Mouse (Mus musculus) hindbrain, embryonic 16.5 days (tissue): ENCODE results near the gene Arl3. TPM values are rescaled to one million over a fixed set of nuclear protein-coding genes. Genes with fewer than 3 reads are reported as not detected.

Experiments used
- ATAC-seq: fragments of 200-750 bp; cut with Nextera tagmentation; 2 replicates; pipeline ENCODE4 v1.8.0; 2017; ENCODE audit warnings: moderate TSS enrichment, moderate library complexity
- H3K27ac ChIP-seq: fragments of 300-500 bp; sonication (generic); 2 replicates; pipeline ENCODE4 v1.5.1; 2014; ENCODE audit warnings: low read depth, mild to moderate bottlenecking, control low read depth, low read length, moderate library complexity
- H3K27me3 ChIP-seq: fragments of 300-500 bp; sonication (generic); replicated peaks from 2 replicates; pipeline ENCODE4 v1.6.1; 2014; ENCODE audit warnings: low read length; ENCODE audit not compliant: control insufficient read depth, insufficient read depth
- H3K36me3 ChIP-seq: fragments of 300-500 bp; sonication (generic); 2 replicates; pipeline ENCODE4 v1.6.1; 2014; ENCODE audit warnings: mild to moderate bottlenecking, low read length, moderate library complexity, mixed read lengths; ENCODE audit not compliant: control insufficient read depth, insufficient read depth
- H3K4me1 ChIP-seq: fragments of 300-500 bp; sonication (generic); 2 replicates; pipeline ENCODE4 v1.6.1; 2014; ENCODE audit warnings: low read depth, low read length; ENCODE audit not compliant: control insufficient read depth, insufficient read depth
- H3K4me2 ChIP-seq: fragments of 300-500 bp; sonication (generic); 2 replicates; pipeline ENCODE4 v1.6.1; 2014; ENCODE audit warnings: mild to moderate bottlenecking, low read length, control low read depth, moderate library complexity
- H3K4me3 ChIP-seq: fragments of 300-500 bp; sonication (generic); 2 replicates; pipeline ENCODE4 v1.5.1; 2014; ENCODE audit warnings: mild to moderate bottlenecking, low read length, control low read depth, moderate library complexity
- H3K9ac ChIP-seq: fragments of 300-500 bp; sonication (generic); 2 replicates; pipeline ENCODE4 v1.6.1; 2014; ENCODE audit warnings: low read depth, mild to moderate bottlenecking, control low read depth, low read length, moderate library complexity
- H3K9me3 ChIP-seq: fragments of 300-500 bp; sonication (generic); 2 replicates; pipeline ENCODE4 v1.6.1; 2014; ENCODE audit warnings: mild to moderate bottlenecking, low read length, moderate library complexity; ENCODE audit not compliant: control insufficient read depth
- WGBS: fragments of 180-500 bp; shearing (Covaris S2); extraction: QIAGEN DNeasy Blood & Tissue Kit; methylation state at CpG from one replicate; pipeline ENCODE4 v1.1.7; 2014; 5-methylcytosine and 5-hydroxymethylcytosine counted together
- polyA plus RNA-seq: library from polyadenylated mRNA; unstranded; fragments of >200 nt; fragmentation: Nextera tagmentation; extraction: Ambion mirVana; gene quantifications from 2 replicates; pipeline ENCODE4 v1.2.1, GENCODE M21; 2015

The Arl3 gene
- polyA plus RNA-seq, 1 experiment from 2014 or later, result 247 TPM

DNA sequence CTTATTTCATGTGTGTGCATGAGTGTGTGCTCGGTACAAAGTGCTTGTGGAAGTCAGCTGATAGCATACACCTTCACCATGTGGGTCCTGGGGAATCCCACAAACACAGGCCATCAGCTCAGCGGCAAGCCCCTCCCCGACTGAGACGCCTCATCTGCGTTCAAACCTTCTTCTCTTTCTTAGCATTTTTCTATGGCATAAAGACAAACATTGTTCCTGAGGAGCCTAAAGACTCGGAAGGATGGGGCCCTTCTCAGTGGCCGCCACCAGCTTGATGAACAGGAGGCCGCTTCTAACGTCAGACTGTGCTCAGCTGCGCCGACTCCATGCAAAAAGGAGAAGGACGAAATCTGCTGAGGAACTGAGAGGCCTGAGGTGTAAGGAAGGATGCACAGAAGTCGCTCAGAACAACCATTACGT is 8.9 kb downstream of the Arl3 start:
- H3K4me1 ChIP-seq, result peaks cover 2% of the 10 kb centered on the region; the same call in 1 of the 2 replicates
- H3K4me2 ChIP-seq, result no peak overlapping the region
- ATAC-seq, result no peak
- H3K36me3 ChIP-seq, result no peaks in the 10 kb centered on the region
- no peak overlapping the region for H3K9ac ChIP-seq
- H3K9me3 ChIP-seq, result no peaks in the 10 kb centered on the region
- no peaks in the 10 kb centered on the region for H3K27me3 ChIP-seq
- H3K27ac ChIP-seq, result no peak overlapping the region
- no peak overlapping the region for H3K4me3 ChIP-seq
- 76% methylated on average over 14 of the region's 14 CpGs for WGBS

DNA sequence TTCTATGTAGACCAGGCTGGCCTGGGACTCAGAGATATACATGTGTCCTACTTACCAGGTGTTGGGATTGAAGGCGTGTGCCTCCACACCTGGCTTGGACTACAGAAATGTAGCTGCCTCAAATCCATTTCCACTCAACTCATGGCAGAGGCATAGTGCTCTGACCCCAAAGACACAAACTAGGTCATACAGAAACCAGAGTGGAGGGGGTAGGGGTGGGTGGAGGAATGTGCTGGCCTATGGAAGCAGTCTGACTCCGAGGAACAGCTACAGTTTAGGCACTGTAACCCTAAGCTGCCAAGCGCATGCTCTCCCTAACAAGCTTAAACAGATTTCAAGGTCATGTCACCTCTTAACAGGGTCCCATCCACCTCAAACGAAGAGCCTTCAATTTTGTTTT is 9.4 kb downstream of the Arl3 start:
- Histone ChIP-seq H3K36me3 (no peaks in the 10 kb centered on the region), H3K9me3 (no peaks in the 10 kb centered on the region), H3K4me2 (no peak overlapping the region), H3K4me3 (no peak overlapping the region), H3K27ac (no peak overlapping the region), H3K27me3 (no peaks in the 10 kb centered on the region), H3K4me1 (peaks cover 2% of the 10 kb centered on the region; the same call in 1 of the 2 replicates), H3K9ac (no peak overlapping the region)
- no peak for ATAC-seq
- WGBS, result 88% methylated on average over 4 of the region's 4 CpGs

DNA sequence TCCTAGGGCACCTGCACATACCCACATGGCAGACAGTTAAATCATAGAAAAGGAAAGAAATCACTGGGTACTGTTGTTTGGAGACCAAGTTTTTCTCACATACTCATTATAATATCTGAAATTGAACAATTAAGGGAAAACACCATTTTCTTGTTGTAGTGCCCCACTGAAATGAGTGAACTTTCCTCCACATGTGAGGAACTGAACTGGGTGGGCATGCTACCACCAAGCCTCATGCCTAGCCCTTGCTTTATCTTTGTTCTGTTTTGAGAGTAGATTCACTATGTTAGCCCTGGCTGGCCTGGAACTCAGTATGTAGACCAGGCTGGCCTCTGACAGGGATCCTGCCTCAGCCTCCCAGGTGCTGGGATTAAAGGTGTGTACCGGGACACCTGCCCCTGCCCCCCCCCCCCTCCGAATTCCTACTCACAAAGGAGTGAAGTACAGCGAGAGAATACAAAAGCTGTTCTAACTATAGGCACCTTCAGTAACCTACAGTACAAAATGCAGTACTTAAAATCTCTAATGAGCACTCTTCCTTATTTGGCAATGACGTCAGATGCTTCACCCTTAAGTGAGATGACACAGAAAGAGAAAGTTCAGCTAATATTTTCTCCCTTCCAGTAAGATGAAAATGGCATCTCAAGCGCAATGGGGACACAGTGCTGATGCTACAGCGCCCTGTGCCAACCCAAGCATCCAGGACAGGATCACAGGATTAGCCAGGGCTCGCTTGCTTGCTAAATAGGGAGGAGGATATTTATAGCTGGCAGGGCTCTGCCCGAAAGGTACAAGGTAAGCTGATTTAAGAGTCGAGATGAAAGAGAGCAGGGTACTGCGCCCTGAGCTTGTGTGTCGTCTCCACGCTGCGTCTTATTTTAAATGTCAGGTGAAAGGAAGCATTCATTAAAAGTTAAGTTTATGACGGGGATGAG is 10.2 kb downstream of the Arl3 start:
- H3K4me3 ChIP-seq, result no peak overlapping the region
- no peaks in the 10 kb centered on the region for H3K9me3 ChIP-seq
- no peak overlapping the region for H3K9ac ChIP-seq
- peaks cover 2% of the 10 kb centered on the region; the same call in 1 of the 2 replicates for H3K4me1 ChIP-seq
- H3K27ac ChIP-seq, result peak overlapping the region; percentile 42
- ATAC-seq, result no peak
- no peaks in the 10 kb centered on the region for H3K36me3 ChIP-seq
- no peak overlapping the region for H3K4me2 ChIP-seq
- 90% methylated on average over 14 of the region's 14 CpGs for WGBS
- H3K27me3 ChIP-seq, result no peaks in the 10 kb centered on the region

DNA sequence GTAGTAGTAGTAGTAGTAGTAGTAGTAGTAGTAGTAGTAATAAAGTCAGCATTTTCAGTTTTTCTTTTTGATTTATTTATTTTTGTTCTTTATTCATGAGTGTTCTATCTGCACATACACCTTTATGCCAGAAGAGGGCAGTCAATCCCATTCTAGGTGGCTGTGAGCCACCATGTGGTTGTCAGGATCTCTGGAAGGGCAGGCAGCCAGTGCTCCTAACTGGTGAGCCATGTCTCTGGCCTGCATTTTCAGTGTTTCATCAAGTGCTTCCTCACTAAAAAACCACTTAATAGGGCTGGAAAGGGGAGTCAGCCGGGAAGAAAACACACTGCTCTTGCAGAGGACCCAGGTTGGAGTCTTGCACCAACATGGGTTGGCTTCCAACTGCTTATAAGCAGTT is 10.9 kb downstream of the Arl3 start:
- Histone ChIP-seq H3K9ac (no peak overlapping the region), H3K4me3 (no peak overlapping the region), H3K36me3 (peaks cover 6% of the 10 kb centered on the region), H3K4me2 (no peak overlapping the region), H3K4me1 (peaks cover 2% of the 10 kb centered on the region; the same call in 1 of the 2 replicates), H3K27me3 (no peaks in the 10 kb centered on the region), H3K9me3 (no peaks in the 10 kb centered on the region), H3K27ac (peak overlapping the region; percentile 42)
- WGBS, result 24% methylated on average over 1 of the region's 1 CpGs
- no peak; the same call in 1 of the 2 replicates for ATAC-seq

DNA sequence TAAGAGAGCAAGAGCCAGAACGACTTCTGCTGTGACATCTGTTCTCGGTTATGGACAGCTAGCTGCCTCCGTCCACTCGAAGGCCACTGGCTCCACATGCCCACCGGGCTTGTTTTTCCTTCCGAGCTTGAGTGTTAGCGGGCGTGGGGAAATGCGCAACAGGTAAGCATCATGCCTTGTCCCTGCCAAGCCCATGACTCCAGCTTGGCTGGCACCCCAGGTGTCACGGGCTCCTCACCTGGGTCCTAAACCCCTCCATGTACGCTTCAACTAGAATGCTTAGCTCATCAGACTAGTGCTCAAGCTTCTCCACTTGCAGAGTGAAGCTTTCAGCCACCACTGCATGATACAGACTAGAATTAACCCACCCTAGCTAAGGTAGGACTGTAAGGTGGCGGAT is 14.4 kb downstream of the Arl3 start:
- H3K27ac ChIP-seq, result no peak overlapping the region
- no peaks in the 10 kb centered on the region for H3K27me3 ChIP-seq
- H3K9me3 ChIP-seq, result no peaks in the 10 kb centered on the region
- peaks cover 6% of the 10 kb centered on the region for H3K36me3 ChIP-seq
- H3K4me1 ChIP-seq, result peaks cover 3% of the 10 kb centered on the region
- ATAC-seq, result no peak
- H3K4me3 ChIP-seq, result no peak overlapping the region
- H3K4me2 ChIP-seq, result no peak overlapping the region
- 70% methylated on average over 12 of the region's 12 CpGs for WGBS
- H3K9ac ChIP-seq, result no peak overlapping the region

DNA sequence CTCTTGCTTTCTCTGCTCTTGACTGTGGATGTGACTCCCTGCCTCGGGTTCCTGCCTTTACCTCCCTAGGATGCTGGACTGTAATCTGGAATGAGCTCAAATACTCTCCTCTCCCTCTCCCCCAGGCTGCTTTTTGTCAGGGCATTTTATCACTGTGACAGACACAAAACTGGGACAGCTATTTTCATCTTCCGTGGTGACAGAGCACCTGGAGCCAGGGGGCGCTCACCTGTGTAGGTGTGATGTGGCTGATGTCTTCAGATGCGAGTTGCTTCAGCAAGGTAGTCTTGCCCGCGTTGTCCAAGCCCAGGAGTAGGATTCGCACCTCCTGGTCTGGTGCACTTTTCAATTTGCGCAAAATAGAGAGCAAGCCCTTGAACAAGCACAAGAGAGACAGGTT is 15.0 kb downstream of the Arl3 start:
- H3K4me1 ChIP-seq, result peaks cover 8% of the 10 kb centered on the region
- no peak for ATAC-seq
- H3K27ac ChIP-seq, result no peak overlapping the region
- no peak overlapping the region for H3K4me3 ChIP-seq
- H3K9ac ChIP-seq, result no peak overlapping the region
- H3K36me3 ChIP-seq, result peaks cover 6% of the 10 kb centered on the region
- H3K9me3 ChIP-seq, result no peaks in the 10 kb centered on the region
- WGBS, result 84% methylated on average over 8 of the region's 8 CpGs
- H3K4me2 ChIP-seq, result no peak overlapping the region
- H3K27me3 ChIP-seq, result no peaks in the 10 kb centered on the region

DNA sequence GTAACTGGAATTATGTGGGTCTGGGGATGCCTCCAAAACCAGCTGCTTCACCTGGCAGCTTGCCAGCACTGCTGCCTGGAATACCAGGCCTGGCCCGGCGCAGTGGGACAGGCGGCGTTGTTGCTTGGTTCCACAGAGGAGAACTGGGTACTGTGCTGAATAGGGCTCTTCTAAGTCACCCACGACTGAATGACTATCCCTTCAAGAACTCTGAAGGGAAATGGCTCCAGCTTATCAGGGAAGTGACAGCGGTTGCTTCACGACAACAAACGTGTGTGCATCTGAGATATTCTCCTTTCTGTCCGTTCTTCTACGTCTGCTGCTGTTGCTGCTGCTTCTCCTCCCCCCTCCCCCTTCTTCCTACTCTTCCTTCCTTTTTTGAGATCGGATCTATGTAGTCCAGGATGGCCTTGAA is 19.4 kb downstream of the Arl3 start:
- no peaks in the 10 kb centered on the region for H3K9me3 ChIP-seq
- H3K27me3 ChIP-seq, result no peaks in the 10 kb centered on the region
- peaks cover 6% of the 10 kb centered on the region for H3K4me1 ChIP-seq
- H3K4me2 ChIP-seq, result no peak overlapping the region
- no peak overlapping the region for H3K4me3 ChIP-seq
- ATAC-seq, result peak; percentile 60; the same call in 1 of the 2 replicates
- 37% methylated on average over 11 of the region's 11 CpGs for WGBS
- peaks cover 22% of the 10 kb centered on the region for H3K36me3 ChIP-seq
- no peak overlapping the region for H3K9ac ChIP-seq
- peak overlapping the region; percentile 37 for H3K27ac ChIP-seq

DNA sequence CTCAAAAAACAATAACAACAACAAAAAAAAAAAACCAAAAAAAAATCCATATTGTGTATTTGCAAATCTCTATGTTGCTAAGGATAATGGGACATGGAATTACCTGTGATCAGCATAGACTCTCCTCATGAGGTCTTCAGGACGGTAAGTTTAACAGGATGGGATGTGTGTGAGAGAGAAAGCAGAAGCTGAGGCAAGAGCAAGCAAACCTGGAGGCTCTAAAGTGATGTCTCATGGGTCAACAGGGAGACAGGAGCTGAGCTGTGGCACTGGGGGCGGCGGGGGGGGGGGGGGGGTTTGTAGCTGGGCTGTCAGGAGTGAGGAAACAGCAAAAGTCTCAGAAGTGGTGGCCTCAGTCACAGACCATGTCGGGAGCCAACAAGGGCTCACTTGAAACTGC is 20.5 kb downstream of the Arl3 start:
- Histone ChIP-seq H3K36me3 (peaks cover 20% of the 10 kb centered on the region), H3K4me3 (no peak overlapping the region)

DNA sequence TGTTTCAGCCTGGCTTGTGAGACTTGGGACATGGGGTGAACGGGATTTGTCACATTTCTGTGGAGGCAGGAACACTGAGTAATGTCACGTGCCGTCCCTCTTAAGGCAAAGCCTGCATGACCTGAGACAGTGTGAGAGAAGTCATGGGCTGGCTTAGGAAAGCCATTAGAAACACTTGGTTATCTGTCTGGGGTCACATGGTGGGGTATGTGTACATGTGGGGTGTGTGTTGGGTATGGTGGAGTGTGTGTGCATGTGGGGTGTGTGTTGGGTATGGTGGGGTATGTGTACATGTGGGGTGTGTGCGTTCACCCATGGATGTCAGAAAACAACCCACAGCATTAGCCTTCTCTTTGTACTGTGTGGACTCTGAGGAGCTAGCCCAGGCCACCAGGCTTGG is 22.6 kb downstream of the Arl3 start:
- peaks cover 20% of the 10 kb centered on the region for H3K36me3 ChIP-seq
- peaks cover 6% of the 10 kb centered on the region for H3K4me1 ChIP-seq
- H3K9me3 ChIP-seq, result no peaks in the 10 kb centered on the region
- WGBS, result 91% methylated on average over 4 of the region's 4 CpGs
- no peak overlapping the region for H3K9ac ChIP-seq
- H3K4me3 ChIP-seq, result no peak overlapping the region
- H3K27me3 ChIP-seq, result no peaks in the 10 kb centered on the region
- no peak for ATAC-seq
- H3K4me2 ChIP-seq, result no peak overlapping the region
- H3K27ac ChIP-seq, result no peak overlapping the region

More for the DNA sequence above, 20.5 kb downstream of the Arl3 start:
- ATAC-seq, result no peak
- Histone ChIP-seq H3K27ac (no peak overlapping the region), H3K27me3 (no peaks in the 10 kb centered on the region), H3K9ac (no peak overlapping the region), H3K9me3 (no peaks in the 10 kb centered on the region), H3K4me2 (no peak overlapping the region), H3K4me1 (peaks cover 6% of the 10 kb centered on the region)
- WGBS, result 92% methylated on average over 3 of the region's 4 CpGs
